Mouse (Mus musculus): Measurements from ENCODE around the gene Arhgef5.
"Not testable (repeated sequence)": the region's sequence is repeated elsewhere in the genome, so short reads cannot be mapped to it uniquely, and the experiment has no call there.

The Arhgef5 gene

DNA sequence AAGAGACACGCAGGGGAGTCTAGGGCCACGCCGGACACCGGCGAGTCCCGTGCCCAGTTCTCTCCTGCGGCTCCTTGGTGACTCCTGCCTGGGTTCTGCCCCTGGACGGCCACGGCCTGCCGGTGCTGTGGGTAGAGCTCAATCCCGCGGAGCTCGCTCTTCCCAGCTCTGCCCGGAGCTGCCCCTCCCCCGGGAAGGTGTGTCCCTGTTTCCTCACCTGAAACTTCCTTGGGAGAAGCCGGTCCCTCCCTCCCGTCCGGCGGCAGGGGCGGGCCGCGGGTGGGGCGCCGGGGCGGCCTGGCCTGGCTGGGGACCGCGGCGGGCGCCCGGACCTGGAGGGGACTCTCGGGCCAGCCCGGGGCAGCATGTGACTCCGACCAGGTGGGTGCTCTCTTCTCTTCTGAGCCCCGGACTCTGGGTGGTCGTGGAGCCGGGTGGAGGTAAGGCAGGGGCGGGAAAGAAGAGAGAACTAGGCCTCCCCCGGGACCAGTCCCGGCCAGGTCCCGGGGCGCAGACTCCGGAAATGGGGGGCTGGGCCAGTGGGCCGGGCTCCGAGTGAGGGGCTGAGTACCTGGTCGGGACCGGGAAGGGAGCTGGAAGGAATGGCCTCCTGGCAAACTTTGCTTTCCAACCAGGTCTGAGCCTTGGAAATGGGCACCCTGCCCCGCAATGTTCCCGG lies at the start of gene Arhgef5:
Gene Arhgef5 (plus strand): TSS at position 220 of the 679 bp plus-strand sequence.
- peak; percentile 48 to 57 for DNase-seq

DNA sequence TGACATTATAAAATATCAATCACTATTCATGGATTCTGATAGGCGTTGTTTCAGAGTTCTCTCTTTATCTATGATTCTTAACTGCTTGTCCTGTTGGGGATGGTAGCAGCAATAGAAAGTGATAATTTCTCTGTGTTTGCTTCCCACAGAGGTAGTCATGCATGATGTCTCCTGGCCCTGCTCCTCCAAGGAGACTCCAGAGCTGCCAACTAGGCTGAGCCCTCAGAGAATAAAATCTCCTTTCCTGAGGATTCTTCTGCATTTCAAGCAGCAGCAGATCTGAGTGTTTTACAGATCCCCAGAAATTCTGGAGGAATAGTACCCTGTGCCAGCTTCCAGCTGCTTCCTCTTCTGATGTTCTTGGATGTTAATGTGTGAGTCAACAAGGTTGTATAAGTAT lies 34.1 kb upstream of the Arhgef5 start, which contains the start of gene Olfr47:
Gene Olfr47 (plus strand): TSS at position 275 of the 400 bp plus-strand sequence.
- not testable (repeated sequence) for DNase-seq

DNA sequence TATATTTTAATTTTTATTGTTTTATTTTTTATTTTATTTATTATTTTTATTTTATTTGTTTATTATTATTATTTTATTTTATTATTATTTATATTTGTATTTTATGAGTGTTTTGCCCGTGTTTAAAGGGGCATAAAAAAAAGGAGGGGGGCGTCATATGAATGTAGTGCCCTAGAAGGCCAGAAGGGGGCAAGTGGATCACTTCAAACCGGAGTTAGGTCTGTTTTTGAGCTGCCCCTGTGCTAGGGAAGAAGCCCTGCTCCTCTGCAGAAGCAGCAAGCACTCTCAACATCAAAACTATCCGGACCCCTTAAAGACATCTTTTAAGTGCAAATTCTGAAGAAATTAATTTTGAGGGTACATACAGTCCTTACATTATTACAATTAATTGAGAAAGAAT lies 23.3 kb upstream of the Arhgef5 start:
- no peak for DNase-seq

DNA sequence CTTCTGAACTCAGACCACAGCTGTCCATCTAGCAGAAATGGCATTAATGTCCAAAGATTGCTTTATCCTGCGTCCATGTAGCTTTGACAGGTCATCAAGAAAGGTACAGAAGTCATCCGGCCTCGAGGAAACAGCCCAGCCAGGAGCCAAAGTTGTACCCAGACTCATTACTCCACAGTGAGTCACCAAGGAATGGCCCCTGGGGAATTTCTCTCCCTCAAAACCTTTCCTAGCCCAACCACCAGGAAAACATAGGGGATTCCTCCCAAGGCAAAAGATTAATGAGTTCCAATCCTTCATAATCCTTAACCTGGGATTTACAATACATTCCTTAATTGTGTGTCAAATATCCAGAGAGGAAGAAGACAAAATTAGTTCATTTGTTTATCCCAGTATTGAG lies 18.0 kb upstream of the Arhgef5 start:
- no peak for DNase-seq

DNA sequence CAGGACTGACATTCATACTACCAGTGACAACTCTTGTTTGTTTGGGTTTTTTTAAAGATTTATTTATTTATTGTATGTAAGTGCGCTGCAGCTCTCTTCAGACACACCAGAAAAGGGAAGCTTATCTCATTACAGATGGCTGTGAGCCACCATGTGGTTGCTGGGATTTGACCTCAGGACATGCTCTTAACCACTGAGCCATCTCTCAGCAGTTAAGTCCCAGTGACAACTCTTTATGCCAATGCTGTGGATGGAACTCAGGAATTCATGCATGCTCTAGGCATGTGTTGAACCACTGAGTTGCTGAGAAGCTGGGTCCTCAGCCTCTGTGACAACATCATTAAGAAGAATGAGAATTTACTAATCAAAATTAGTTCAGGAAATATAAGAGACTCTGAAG lies 12.4 kb upstream of the Arhgef5 start:
- DNase-seq, result no peak

DNA sequence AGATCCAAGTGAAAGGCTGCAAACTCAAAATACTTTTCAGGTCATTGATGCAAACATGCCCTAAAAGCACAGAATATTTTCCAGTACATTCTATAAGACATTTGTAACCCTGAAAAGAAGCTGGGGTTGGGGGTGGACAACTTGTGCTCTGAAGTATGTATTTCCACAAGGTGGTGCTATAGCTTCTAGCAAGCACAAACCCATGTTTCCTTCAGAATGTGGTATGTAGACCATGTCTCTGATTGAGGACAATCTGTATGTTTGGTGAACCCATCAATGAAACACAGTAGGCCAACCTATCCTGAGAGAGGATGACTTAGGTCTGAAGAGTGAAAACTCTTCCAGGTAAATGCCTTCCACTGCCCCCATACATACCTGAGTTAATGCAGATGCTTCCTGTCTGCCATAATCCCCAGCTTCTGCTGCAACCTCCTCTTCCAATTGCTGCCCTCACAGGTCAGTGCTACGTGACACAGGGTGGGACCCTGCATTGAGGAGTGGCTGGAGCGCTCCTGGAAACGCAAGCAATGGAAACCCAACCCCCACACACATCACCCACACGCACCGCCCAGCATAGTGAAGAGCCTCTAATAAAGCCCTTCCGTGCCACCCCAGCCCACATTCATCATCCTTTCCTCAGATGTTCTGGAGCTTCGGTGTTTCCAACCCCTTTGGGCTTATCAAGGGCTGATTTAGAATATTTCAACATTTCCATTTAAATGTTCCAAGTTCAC lies 11.0 kb upstream of the Arhgef5 start:
- DNase-seq, result no peak

DNA sequence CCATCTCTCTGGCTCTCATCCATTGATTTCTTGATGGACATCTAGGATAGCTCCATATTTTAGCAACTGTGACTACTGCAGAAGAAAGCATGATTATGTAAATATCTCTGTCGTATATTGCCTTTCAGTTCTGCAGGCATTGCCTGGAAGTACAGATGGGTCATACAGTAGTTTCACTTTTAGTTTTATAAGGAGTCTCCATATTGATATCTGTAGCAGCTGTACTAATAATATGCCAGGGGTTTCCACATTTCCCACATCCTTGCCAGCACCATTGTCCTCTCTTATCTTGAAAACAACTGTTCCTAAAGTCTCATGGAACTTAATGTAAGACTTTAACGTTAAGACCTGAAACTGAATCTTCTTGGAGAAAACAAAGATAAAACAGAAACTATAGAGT lies 4.6 kb upstream of the Arhgef5 start:
- no peak for DNase-seq

DNA sequence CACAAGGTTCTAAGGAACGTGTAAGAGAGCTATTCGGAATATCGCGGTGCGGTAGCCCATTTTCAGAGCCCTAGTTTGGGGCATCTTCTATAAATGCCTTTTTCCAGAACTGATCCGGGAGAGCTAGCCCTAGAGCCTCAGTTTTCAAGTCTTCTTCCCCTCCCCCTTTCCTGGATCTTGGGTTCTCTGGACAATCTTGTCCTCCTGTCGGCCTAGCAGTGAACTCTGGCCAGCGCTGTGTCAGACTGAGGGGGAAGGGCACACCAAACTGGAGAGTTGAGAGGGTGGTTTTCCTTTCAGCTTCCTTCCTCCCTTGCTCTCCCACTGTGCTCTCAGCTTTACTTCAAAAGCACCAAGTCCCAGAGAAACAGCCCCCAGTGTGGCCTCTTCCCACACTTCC lies 974 bp downstream of the Arhgef5 start:
- DNase-seq, result peak; percentile 14 to 20

DNA sequence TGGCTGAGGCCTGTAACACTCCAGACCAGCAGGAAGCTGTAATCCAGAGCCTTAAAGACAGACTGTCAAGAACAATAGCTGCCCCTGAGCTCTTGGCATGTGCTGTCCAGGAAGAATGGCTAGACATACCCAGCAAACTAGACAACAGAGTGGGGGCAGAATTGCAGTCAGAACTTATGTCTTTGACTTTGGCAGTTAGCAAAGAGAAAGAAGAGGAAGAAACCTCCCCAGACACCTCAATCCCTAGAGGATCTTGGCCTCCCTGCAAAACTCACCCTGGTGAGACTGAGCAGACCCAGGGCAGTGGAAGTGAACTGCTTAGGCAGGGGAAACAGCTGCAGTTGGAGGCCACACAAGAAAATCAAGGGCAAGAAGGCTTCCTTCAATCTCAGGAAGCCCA lies 7.2 kb downstream of the Arhgef5 start:
- no peak for DNase-seq

DNA sequence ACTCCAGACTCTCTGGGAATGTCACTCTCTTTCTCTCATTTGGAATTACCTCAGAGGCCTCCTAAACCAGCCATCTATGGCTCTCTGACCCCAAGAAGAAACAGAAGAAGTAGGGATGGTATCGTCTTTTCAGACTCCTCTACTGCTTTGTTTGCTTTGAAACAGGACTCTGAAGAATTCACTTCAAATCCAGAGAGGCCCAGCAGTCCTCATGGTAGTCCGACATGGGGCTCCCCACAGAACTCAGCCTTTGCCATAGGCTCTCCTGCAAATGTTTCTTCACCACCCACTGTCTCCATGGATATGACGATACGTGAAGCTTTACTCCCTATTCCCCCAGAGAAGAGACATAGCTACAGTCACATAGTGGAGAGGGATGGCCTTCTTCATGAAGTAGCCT lies 8.7 kb downstream of the Arhgef5 start:
- DNase-seq, result no peak

DNA sequence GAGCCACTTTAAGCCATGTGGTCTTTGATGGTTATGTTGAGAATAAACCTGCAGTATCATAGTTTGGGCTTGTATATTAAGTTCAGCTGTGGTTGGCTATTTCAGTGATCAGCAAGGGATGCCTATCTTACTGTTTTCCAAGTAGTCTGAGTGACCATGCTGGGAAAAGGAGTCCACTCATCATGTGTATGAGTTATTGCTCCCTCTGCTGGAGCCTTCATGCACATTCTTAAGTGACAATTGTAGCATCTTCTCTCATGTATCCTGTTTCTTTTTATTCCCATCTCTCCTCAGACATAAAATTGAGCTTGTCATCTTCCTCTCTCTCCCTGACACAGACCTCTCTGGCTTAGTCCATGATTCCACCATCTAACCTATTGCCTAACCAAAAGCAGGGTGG lies 12.9 kb downstream of the Arhgef5 start:
- DNase-seq, result no peak

DNA sequence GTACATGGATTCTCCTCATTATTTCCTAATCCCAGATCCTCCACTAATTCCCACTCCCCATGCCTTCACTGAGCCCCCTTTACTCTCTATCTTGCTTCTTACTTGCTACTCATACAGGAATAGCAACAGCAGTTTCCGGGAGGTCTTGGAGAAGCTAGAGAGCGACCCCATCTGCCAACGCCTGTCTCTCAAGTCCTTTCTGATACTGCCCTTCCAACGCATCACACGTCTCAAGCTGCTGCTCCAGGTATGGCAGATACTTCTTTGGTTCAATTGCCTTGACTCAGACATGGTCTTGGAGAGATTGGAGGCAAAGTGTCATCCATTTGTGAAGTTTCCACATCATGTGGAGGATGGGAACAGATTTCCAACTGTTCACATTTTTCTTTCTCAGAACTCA lies 15.1 kb downstream of the Arhgef5 start:
- DNase-seq, result no peak

DNA sequence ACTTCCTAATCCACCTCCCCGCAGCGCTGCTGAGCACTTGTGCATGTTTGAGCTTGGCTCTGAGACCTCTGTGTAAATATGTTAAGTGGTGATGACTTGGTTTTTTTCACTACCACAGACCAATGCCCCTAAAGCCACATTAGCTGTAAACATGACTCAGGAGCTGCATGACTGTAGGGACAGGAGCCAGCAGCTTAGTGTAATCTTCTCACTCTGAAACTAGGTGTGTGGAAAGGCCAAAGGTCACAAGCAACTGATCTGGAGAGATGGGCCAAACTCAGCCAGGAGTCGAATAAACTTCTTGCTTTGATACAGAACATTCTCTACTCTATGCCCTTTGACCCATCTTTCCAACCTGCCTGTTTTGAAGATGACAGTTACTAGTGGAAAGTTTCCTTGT lies 26.7 kb downstream of the Arhgef5 start:
- no peak for DNase-seq

DNA sequence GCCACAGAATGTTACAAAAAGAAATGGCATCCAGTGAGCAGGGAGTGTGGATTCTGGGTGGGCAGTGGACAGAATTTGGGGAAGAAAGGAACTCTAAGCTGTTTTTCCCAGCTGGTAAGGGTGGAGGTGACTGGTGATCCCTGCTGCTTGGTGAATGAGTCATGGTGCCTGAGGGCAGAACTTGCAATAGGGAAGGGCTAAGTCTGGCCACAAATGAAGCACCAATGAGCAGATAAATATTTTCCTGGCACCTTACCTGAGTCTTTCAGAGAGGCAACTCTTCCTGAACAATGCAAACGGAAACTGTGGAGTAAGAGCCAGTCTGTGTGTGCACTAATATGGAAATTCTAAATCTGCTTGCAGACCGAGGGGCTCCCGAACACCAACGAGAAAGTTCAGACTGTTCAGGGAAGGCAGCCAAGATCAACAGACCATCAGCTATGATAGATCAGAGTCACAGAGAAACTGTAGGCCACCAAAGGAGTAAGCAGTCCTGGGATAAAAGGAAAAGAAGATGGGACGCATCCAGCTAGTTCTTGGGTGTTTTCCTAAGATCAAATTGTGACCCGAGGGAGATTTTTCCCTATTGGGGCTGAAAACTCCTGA lies 27.2 kb downstream of the Arhgef5 start:
- DNase-seq, result no peak

DNA sequence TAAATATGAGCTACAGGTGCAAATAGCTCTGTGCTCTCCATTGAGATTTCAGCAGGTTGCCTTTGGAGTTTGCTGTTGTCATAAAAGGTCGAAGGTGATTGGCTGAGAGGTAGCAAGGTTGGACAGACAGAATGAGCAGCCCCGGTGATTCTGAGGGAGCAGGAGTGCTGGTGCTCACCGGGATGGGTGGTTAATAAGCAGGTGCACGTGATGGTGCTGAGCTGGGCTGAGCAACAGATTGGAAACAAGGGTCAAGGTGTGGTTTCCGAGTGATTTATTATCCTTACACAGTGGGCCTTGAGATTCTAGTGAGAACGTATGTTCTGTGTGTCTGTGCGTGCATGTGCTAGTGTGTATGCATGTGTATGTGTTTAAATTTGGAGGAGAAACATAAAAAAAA lies 27.8 kb downstream of the Arhgef5 start:
- DNase-seq, result no peak

DNA sequence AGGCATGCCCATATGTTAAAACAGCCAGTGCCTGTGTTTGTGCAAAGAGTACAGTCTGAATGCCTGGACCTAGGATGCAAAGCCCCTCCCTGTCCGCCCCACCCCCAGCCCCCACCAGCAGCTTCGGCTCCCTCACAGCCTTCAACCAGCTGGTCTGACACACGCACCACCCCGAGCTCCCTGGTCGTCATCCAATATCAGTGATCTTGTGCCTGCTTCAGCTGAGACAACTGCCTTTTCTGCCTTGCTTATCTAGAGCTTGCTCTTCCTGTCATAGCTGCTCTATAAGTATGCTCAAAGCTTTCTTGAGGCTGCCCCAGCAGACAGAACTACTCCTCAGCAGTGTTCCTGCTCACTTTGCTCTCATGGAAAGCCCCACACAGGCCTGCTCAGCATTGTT lies 30.5 kb downstream of the Arhgef5 start:
- no peak for DNase-seq

DNA sequence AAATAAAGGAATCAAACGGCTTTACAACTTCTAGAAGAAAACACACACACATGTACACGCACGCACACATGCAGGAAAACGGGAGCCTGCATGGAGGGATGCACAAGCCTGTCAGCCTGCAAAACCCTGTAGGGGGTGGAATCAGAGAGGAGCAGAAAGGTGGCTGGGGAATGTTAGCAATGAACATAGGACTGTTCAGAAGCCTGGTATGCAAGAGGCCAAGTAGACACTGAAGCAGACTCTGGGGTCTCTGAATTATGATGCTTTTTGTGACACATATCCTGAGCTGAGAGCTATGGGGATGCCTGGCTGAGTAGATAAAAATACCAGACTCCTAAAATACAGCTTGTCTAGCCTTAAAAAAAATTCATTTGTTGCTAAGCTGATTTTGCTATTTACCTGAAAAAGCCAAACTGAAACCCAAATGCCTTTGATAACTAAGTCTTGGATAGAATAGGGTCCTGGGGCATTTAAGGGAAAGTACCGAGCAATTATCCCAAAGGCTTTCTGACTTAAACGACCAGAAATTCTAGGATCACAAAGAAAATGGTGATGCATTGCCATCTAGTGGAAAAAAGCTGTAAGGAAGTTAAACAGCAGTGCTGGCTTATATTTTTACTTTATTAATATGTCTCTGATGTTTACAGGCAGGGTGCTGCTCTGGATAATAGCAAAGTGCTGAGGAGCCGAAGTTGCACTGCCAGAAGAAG lies 31.6 kb downstream of the Arhgef5 start:
- DNase-seq, result no peak

DNA sequence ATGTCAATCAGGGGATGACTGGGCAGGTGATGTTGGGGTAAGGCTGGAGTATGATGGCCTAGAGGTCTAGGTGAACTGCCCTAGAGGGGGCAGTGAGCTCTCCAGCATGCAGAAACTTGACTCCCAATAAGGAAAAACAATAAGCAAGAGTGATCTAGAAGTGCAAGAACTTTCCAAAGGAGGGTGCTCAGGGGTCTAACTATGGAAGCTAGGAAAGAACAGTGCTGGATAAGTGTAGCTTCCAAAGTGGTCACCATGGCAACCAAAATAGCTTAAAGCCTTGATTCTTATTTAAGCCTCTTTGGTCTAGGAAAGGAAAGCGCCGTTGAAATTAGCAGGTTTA lies 32.1 kb downstream of the Arhgef5 start:
- DNase-seq, result no peak

DNA sequence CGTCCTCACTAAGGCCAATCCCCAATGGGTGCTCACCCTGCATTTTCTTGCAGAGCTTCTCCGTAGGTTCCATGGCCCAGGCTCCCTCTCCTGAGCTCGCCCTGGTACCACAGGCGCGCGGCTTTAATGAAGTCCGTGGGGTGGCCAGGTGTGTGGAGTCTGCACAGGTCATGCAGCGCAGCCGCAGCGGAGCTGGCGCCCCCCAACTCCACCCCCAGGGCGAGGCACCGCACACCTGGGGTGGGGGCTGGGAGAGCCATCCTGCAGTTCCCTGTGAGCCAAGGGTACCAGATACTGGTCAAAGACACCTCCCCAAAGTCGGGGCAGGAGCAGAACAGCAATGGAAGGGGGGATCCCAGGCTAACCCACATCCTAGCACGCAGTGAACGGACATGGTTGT lies 44.1 kb downstream of the Arhgef5 start, which contains the start of gene Nobox:
Gene Nobox (minus strand): TSS at position 101 of the 400 bp plus-strand sequence.
- DNase-seq, result no peak

DNA sequence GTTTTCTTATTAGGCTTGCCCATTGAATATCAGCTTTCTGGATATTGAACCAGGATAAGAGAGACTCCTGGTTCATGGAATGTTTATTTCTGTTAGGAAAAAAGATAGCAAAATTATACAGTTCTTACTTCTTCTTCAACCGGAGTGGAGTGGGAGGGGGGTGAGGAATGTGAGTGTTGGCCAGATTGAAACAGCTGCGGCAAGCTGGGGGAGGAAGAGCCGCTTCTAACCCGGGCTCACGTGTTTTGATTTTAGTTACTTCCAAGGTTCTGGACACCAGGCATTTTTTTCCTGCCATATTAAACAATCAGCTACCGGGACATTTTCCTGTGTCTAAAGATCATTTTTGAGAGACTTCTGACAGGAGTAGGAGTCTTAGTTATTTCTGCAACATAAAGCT lies 44.7 kb downstream of the Arhgef5 start:
- no peak for DNase-seq

DNA sequence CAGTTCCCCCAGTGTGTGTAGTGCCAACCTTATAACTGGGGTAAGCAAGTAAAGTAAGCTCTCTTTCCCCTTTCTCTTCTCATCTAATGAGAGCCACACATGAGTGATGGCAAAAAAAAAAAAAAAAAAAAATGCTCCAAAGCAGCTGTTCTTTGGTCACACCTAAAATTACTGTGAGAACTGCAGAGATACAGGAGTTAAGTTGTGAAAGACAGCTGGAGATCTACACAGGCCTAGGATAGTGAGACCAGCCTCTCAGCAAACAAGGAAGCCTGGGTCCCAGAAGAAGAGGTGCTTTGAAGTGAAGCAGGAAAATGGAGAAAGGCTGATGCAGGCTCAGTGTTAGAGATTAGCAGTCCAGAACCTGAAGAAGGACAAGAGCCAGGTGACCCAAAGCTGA lies 47.2 kb downstream of the Arhgef5 start:
- no peak for DNase-seq

DNA sequence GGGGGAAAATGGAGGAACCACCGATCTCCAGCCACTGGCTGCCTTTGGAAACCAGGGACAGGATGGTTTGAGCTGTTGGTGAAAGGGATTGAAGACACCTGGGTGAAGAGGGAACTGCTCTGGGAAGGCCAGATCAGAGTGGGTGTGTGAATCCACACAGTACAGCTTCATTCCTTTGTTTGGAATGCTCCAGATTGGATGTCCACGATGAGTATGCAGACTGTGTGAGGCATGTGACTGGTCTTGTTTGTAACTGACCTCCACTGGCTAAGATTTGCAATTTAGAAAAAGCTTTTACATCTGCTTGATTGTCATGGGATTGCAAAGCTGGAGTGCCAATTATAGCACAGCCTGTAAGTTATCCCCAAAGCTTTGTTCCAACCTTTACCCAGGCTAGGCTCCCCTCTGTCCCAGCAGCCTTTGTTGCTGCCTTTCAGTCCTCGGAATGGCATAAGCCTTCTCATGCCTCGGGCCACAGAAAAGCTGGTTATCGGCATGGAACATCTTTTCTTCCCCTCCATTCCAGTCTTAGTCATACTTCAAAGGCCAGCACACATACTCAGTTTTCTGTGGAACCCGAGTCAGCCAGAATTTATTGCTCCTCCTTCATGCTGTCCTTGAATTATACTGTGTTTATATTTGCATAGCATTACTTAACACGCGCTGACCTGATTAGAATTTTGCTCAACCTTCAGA lies 47.7 kb downstream of the Arhgef5 start:
- DNase-seq, result no peak

DNA sequence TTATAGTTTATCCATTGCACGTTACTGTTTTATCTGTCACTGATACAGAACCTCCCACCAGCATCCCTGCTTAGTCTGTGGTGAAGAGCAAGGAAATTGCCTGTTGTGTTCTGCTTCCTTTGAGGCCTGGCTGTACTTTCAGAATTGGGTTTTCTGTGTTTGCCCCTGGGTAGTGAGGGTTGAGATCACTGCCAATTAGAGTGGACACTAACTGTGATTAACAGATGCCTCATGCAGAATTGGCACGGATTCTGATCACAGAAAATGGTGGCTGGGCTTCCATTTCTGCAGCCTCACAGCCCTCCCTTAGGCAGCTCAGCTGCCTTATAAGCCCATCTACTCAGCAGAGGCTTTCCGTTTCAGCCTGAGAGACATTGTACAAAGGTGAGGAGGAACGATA lies 68.1 kb downstream of the Arhgef5 start:
- no peak for DNase-seq

All from thymus, postnatal 36 days (tissue).